Mouse (Mus musculus) heart, postnatal 0 days (tissue): ENCODE data around the gene Ptprj. TPM values are rescaled to one million over a fixed set of nuclear protein-coding genes. Genes with fewer than 3 reads are reported as not detected.

Experiments used
- ATAC-seq: fragments of 200-750 bp; cut with Nextera tagmentation; 2 replicates; pipeline ENCODE4 v1.8.0; 2017; ENCODE audit warnings: low read depth, moderate number of reproducible peaks, moderate library complexity; ENCODE audit not compliant: insufficient read depth
- DNase-seq: peaks from one replicate; pipeline ENCODE4 v3.0.0-alpha.2; 2016; ENCODE audit warnings: low spot score
- H3K27ac ChIP-seq: fragments of 300-500 bp; sonication (generic); 2 replicates; pipeline ENCODE4 v1.5.1; 2014; ENCODE audit warnings: low read depth, mild to moderate bottlenecking
- H3K27me3 ChIP-seq: fragments of 300-500 bp; sonication (generic); 2 replicates; pipeline ENCODE4 v1.6.1; 2014; ENCODE audit warnings: low read length, mixed read lengths; ENCODE audit not compliant: control insufficient read depth, insufficient read depth
- H3K36me3 ChIP-seq: fragments of 300-500 bp; sonication (generic); replicated peaks from 2 replicates; pipeline ENCODE4 v1.6.1; 2014; ENCODE audit warnings: low read length, mixed read lengths; ENCODE audit not compliant: control insufficient read depth, insufficient read depth
- H3K4me1 ChIP-seq: fragments of 300-500 bp; sonication (generic); 2 replicates; pipeline ENCODE4 v1.6.1; 2014; ENCODE audit warnings: antibody characterized with exemption; ENCODE audit not compliant: control insufficient read depth, insufficient read depth
- H3K4me2 ChIP-seq: fragments of 300-500 bp; sonication (generic); 2 replicates; pipeline ENCODE4 v1.6.1; 2014; ENCODE audit warnings: low read depth, mild to moderate bottlenecking, low read length, moderate library complexity
- H3K4me3 ChIP-seq: fragments of 300-500 bp; sonication (generic); 2 replicates; pipeline ENCODE4 v1.5.1; 2014; ENCODE audit warnings: low read depth, low read length
- H3K9ac ChIP-seq: fragments of 300-500 bp; sonication (generic); replicated peaks from 2 replicates; pipeline ENCODE4 v1.6.1; 2014; ENCODE audit warnings: low read depth, low read length, mixed read lengths
- H3K9me3 ChIP-seq: fragments of 300-500 bp; sonication (generic); replicated peaks from 2 replicates; pipeline ENCODE4 v1.6.1; 2016; ENCODE audit warnings: low read length; ENCODE audit not compliant: control insufficient read depth
- CTCF ChIP-seq: IDR thresholded peaks from 2 replicates; pipeline ENCODE4 v1.5.1; 2016; ENCODE audit warnings: antibody characterized with exemption, control low read depth, low read depth
- EP300 ChIP-seq: IDR thresholded peaks from 2 replicates; pipeline ENCODE4 v1.6.1; 2016; ENCODE audit warnings: antibody characterized with exemption, low read depth
- WGBS: fragments of 180-500 bp; shearing (Covaris S2); extraction: QIAGEN DNeasy Blood & Tissue Kit; methylation state at CpG from one replicate; pipeline ENCODE4 v1.1.7; 2014; 5-methylcytosine and 5-hydroxymethylcytosine counted together
- polyA plus RNA-seq: library from polyadenylated mRNA; unstranded; fragments of >200 nt; fragmentation: Nextera tagmentation; extraction: Ambion mirVana; gene quantifications from 2 replicates; pipeline ENCODE4 v1.2.1, GENCODE M21; 2015
- total RNA-seq: library from RNA; depleted of rRNA; stranded (reverse); fragments of >200 nt; gene quantifications from 2 replicates; pipeline ENCODE4 v1.2.3, GENCODE M21; 2014; ENCODE audit warnings: low replicate concordance

Gene Ptprj
- total and polyA plus RNA-seq, 2 experiments from 2014 or later: 0.56 to 6.8 TPM

- DNase-seq (no peak), ATAC-seq (no peak)
- Histone ChIP-seq H3K4me1 (peaks cover 4% of the 10 kb centered on the region; the same call in 1 of the 2 replicates), H3K27ac (peak overlapping the region; percentile 34; the same call in 1 of the 2 replicates), H3K36me3 (no peaks in the 10 kb centered on the region), H3K27me3 (no peaks in the 10 kb centered on the region), H3K9ac (no peak overlapping the region), H3K4me2 (peak overlapping the region; percentile 15; the same call in 1 of the 2 replicates), H3K4me3 (no peak overlapping the region), H3K9me3 (no peaks in the 10 kb centered on the region)
- 31% methylated on average over 13 of the region's 13 CpGs for WGBS
- TF ChIP-seq EP300 (no peak), CTCF (no peak)
Observed at GRCm38 (mm10) chr2:90490279-90491046, 90.0 kb downstream of the Ptprj start.

GRCm38 (mm10) chr2:90489839-90490238 lies 90.6 kb downstream of the Ptprj start:
- H3K27me3 ChIP-seq: no peaks in the 10 kb centered on the region
- WGBS: 75% methylated on average over 4 of the region's 4 CpGs
- DNase-seq (no peak), ATAC-seq (no peak)
- H3K4me2 ChIP-seq: no peak overlapping the region
- no peak overlapping the region for H3K4me3 ChIP-seq
- no peaks in the 10 kb centered on the region for H3K36me3 ChIP-seq
- H3K9ac ChIP-seq: no peak overlapping the region
- peak overlapping the region; percentile 34; the same call in 1 of the 2 replicates for H3K27ac ChIP-seq
- TF ChIP-seq CTCF (no peak), EP300 (no peak)
- H3K4me1 ChIP-seq: peaks cover 4% of the 10 kb centered on the region; the same call in 1 of the 2 replicates
- no peaks in the 10 kb centered on the region for H3K9me3 ChIP-seq

GRCm38 (mm10) chr2:90488690-90489590 lies 91.5 kb downstream of the Ptprj start:
- no peak for DNase-seq
- 90% methylated on average over 8 of the region's 8 CpGs for WGBS
- Histone ChIP-seq H3K4me3 (no peak overlapping the region), H3K27ac (no peak overlapping the region), H3K9me3 (no peaks in the 10 kb centered on the region), H3K27me3 (no peaks in the 10 kb centered on the region), H3K4me1 (peaks cover 4% of the 10 kb centered on the region; the same call in 1 of the 2 replicates), H3K4me2 (no peak overlapping the region), H3K36me3 (no peaks in the 10 kb centered on the region), H3K9ac (no peak overlapping the region)
- TF ChIP-seq EP300: no peak
- no peak for TF ChIP-seq CTCF
- no peak for ATAC-seq

DNA sequence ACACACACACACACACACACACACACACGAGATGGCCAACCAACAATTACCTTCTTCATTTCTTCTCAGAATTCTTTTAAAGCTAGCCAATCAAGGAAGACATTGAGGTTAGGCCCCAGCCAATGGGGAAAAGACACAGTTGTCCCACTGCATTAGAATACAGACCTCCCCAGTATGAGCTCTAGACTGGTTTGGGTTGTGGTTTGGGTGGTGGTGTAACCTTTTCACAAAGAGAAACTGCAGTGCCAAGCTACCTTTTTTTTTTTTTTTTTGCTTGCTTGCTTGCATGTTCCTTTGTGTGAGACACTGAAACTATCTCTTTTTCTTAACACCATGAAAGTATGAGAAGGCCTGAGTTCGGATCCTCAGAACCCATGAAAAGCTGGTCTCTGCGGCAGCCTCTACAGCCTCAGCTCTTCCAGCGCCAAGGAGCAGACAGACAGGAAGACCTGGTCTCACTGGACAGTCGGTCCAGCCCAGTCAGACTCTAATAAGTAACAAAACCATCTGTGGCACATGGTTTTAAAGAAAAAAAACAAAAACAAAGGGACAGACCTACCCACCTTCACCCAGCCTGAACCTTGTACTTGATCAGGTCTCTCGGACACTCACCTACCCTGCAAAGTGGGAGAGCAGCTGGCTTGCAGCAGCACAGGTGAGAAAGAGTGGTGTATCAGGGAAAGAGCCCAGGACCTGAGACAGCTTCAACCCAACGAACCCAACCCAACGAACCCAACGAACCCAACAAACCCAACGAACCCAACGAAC lies 92.8 kb downstream of the Ptprj start:
- ATAC-seq: no peak

DNA sequence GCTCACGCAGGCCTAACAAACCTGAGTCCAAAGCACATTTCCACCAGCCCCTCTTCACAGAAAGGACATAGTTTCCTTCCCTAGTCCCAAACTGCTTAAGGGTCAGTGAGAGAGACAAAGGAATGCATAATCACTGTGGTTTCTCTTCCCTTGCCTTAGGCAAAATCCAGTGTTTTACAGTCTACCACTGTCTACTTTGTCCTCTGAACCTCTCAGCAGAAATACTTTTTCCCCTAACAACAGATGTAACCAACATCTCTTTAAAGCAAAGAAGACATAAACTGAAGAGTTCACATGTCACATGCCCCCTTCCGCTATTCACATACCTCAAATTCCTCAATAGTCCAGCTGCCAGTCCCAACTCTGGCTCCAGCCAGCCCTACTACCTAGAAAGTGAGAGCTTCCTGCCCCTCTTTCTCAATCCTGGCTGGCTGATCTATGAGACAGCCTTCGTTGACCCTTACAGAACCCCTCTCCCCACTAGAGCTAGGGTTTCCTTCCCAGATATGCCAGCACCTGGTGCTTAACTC lies 94.2 kb downstream of the Ptprj start:
- Histone ChIP-seq H3K9ac (no peak overlapping the region), H3K4me1 (peaks cover 4% of the 10 kb centered on the region; the same call in 1 of the 2 replicates), H3K9me3 (no peaks in the 10 kb centered on the region), H3K27ac (no peak overlapping the region), H3K4me2 (no peak overlapping the region), H3K4me3 (no peak overlapping the region), H3K27me3 (no peaks in the 10 kb centered on the region), H3K36me3 (no peaks in the 10 kb centered on the region)
- DNase-seq (no peak), ATAC-seq (no peak)
- 33% methylated on average over 3 of the region's 3 CpGs for WGBS
- TF ChIP-seq EP300 (no peak), CTCF (no peak)

More for the DNA sequence above, 92.8 kb downstream of the Ptprj start:
- Histone ChIP-seq H3K9ac (no peak overlapping the region), H3K4me2 (no peak overlapping the region), H3K27ac (no peak overlapping the region), H3K4me1 (peaks cover 4% of the 10 kb centered on the region; the same call in 1 of the 2 replicates), H3K9me3 (no peaks in the 10 kb centered on the region), H3K27me3 (no peaks in the 10 kb centered on the region), H3K4me3 (no peak overlapping the region), H3K36me3 (no peaks in the 10 kb centered on the region)
- no peak for TF ChIP-seq CTCF
- no peak for TF ChIP-seq EP300
- 90% methylated on average over 11 of the region's 11 CpGs for WGBS
- DNase-seq: no peak
